Mouse (Mus musculus) frontal cortex, adult (tissue): ENCODE data around the gene Rpap2.

ENCODE experiments used
- ATAC-seq: cut with Nextera tagmentation; 2 replicates; pipeline ENCODE4 v1.9.2; 2017; ENCODE audit warnings: mild to moderate bottlenecking, moderate library complexity, mixed read lengths; ENCODE audit not compliant: low TSS enrichment

Rpap2 gene

GRCm38 (mm10) chr5:107687161-107687560 lies 90.0 kb downstream of the Rpap2 start:
- ATAC-seq: no peak

- ATAC-seq: peak; percentile 72
These were observed 90.7 kb downstream of the Rpap2 start for GRCm38 (mm10) chr5:107687592-107688498.

- ATAC-seq: no peak
These were observed 91.3 kb downstream of the Rpap2 start for GRCm38 (mm10) chr5:107688499-107688866.

- ATAC-seq: no peak
These were observed 97.8 kb downstream of the Rpap2 start for GRCm38 (mm10) chr5:107695019-107695418.

DNA sequence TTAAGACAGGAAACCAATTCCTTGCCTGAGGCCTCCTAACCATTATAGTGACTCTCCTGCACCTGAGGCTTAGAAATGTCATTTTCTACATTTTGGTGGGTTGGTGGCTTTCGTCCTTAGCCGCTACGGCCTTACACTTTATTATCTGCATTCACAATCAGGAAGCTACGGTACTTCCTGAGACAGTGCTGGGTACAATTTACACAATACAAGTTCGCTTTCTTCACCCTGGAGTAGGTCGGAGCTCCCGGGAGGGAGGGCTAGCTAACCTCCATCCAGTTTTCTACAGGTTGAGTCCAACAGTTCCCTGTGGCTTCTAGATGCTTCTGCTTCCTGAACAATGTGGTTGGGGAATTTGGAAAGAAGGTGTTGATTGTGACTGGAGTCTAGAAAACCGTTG lies 101.7 kb downstream of the Rpap2 start:
- ATAC-seq: no peak

- no peak for ATAC-seq
These were observed 103.7 kb downstream of the Rpap2 start for GRCm38 (mm10) chr5:107700873-107701272.

DNA sequence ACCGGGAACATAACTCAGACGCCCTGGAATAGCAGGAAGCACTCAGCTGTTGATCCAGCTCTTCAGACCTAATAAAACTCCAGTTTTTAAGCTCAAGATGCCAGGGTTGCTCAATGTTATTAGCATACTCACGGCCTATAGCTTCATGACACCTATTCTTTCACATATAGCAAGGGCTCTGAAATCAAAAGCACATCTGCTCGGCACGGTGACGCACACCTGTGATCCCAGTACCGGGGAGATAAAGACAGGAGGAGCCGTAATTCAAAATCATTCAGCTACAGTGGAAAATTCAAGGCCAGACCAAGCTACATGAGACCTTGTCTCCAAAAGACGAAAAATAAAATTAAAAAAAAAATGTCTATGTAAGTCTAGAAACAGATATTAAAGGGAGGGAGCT lies 104.5 kb downstream of the Rpap2 start:
- no peak for ATAC-seq

DNA sequence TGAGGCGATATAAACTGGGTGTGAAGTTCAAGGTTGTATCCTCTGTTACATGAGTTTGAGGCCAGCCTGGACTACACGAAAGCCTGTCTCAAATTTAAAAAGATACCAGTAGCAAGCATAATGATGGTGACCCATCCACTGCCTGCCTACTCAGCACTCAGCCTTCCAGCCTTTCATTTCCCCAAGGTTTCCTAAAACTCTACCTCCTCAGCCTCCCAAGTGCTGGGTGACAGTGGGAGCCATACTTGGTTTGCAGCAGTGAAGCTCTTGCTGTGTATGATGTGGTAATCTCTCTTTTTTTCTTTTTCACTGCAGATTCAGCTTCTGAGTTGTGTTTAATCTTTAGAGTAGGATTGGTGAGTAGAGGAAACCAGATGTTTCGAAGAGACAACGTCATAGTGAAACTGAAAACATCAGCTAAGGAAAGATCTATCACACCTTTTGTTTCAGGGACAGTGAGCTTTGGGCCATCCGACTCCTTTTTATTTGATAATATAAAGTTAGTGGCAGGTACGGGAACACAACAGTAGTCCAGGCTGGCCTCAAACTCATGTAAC lies 106.1 kb downstream of the Rpap2 start:
- ATAC-seq: no peak

GRCm38 (mm10) chr5:107705756-107706155 lies 108.6 kb downstream of the Rpap2 start:
- ATAC-seq: no peak

GRCm38 (mm10) chr5:107706262-107706661 lies 109.1 kb downstream of the Rpap2 start:
- no peak for ATAC-seq

- ATAC-seq: no peak
These were observed 111.1 kb downstream of the Rpap2 start for GRCm38 (mm10) chr5:107708124-107708797.
